Mouse (Mus musculus) heart, postnatal 0 days (tissue): ENCODE measurements at regions not wholly inside any gene's neighbourhood (a gene's known extent, or its start where the extent isn't known, plus 50 kb on each side); places are given as distances from the start of the nearest gene placed in this dataset.

Experiments
- CTCF ChIP-seq: IDR thresholded peaks from 2 replicates; pipeline ENCODE4 v1.5.1; 2016; ENCODE audit warnings: antibody characterized with exemption, control low read depth, low read depth
- EP300 ChIP-seq: IDR thresholded peaks from 2 replicates; pipeline ENCODE4 v1.6.1; 2016; ENCODE audit warnings: antibody characterized with exemption, low read depth

DNA sequence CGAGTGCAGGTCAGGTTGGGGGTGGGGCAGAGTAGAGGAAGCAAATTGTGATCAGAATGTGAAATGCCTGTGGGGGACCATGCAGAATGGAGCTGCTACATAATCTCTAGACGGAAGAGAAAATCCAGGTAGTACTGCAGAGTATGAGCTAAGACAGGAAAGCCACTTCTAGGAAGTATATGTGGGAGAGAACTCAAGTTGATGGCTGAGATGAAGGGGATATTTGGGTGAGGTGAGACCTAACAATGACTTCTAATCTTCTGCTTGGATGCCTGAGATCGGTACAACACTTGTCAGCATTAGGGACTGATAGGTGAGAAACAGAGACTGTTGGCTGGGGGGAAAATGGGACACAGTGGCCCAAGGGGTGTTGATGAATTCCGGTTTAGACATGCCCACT lies 81.4 kb upstream of the Cpsf6 start:
- TF ChIP-seq CTCF (no peak), EP300 (no peak)
